12 mouse cellular contexts compared by ENCODE assay signal in the genomic region with DNA sequence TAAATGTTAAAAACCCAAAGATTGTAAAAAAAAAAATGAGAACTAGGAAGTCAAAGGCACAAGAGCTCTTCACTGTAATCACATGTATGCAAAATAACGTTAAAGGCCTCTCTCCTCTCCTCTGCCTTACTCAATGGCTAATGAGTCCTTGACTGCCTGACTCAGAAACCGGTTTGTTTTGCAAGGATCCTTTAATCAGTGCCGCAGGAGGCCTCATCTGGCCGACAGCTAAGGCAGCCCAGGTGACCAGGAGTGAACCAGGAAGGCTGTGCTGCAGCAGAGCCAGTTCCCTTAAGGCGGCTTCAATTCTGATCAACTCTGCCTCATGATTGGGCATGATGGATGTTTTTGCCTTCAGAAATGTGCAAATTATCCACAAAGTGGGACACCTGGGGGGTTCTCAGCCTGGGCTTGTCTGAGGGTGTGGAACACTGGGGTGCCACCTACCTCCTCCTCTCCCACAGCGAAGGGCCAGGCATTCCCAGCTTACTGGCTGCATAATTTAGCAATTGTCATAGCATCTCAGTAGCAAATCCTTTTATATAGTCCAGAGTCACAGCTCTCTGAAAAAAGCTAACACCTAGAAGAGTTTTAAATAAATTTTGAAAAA. TPM values are rescaled to one million over a fixed set of nuclear protein-coding genes. Genes with fewer than 3 reads are reported as not detected.
DNase-seq lines count a peak whose midpoint lies in the region; ATAC-seq and TF ChIP-seq lines count a peak whose summit lies in the region.
"Had no signal": no experiment of that assay in that cellular context is flagged by ENCODE, and none has a peak within 500 bp of the region (broad histone marks: within the 10 kb centered on the region; RNA-seq: fewer than 3 reads in every experiment).

No protein-coding gene starts in this region.

- WGBS in kidney, embryonic 16.5 days = 50% methylated on average over 6 of the region's 6 CpGs
- 47% methylated on average over 6 of the region's 6 CpGs for WGBS in kidney, embryonic 15.5 days
- WGBS in intestine, postnatal 0 days = 30% methylated on average over 6 of the region's 6 CpGs
- WGBS in midbrain, embryonic 14.5 days = 27% methylated on average over 6 of the region's 6 CpGs

- H3K4me2 ChIP-seq in kidney, embryonic 16.5 days (replicated peaks; ENCODE audit: low read depth, low read length) = no peak overlapping the region
- H3K4me2 ChIP-seq in kidney, embryonic 15.5 days = no peak overlapping the region
- H3K4me2 ChIP-seq in intestine, postnatal 0 days (replicated peaks; ENCODE audit: low read depth) = no peak overlapping the region
- no peak overlapping the region for H3K4me2 ChIP-seq in midbrain, embryonic 14.5 days (ENCODE audit: low read length)

- ATAC-seq in kidney, embryonic 16.5 days (ENCODE audit: low FRiP score, low TSS enrichment) = peak; percentile 41; the same call in 1 of the 2 replicates
- ATAC-seq in kidney, embryonic 15.5 days (replicated peaks; ENCODE audit: low FRiP score) = no peak
- peak; percentile 81 for ATAC-seq in intestine, postnatal 0 days
- ATAC-seq in midbrain, embryonic 14.5 days (ENCODE audit: low FRiP score, low TSS enrichment) = no peak
- ATAC-seq in erythroblast, adult 5-6 weeks (replicated peaks; ENCODE audit: low FRiP score, poor library complexity, severe bottlenecking) = no peak

- DNase-seq in midbrain, embryonic 14.5 days = peak; percentile 34
- DNase-seq in thymus, adult 18-20 months = no peak
- no peak for DNase-seq in heart, postnatal 25 days (ENCODE audit: low spot score)
- DNase-seq: cerebellum, adult 9-10 months; kidney, postnatal 10 days; liver, postnatal 0 days; right cerebral cortex, postnatal 4 days had no signal

- peaks cover 18% of the 10 kb centered on the region; the same call in 1 of the 2 replicates for H3K4me1 ChIP-seq in kidney, embryonic 16.5 days (ENCODE audit: insufficient read depth, low read length)
- peaks cover 22% of the 10 kb centered on the region; the same call in 1 of the 2 replicates for H3K4me1 ChIP-seq in kidney, embryonic 15.5 days
- H3K4me1 ChIP-seq in brown adipose tissue, adult 24 weeks (ENCODE audit: control insufficient read depth, insufficient read depth, insufficient read length, low read length) = peaks cover 45% of the 10 kb centered on the region
- peaks cover 14% of the 10 kb centered on the region for H3K4me1 ChIP-seq in intestine, postnatal 0 days (replicated peaks; ENCODE audit: control insufficient read depth, insufficient read depth, low read length)
- H3K4me1 ChIP-seq in midbrain, embryonic 14.5 days (ENCODE audit: control insufficient read depth, insufficient read depth, low read length) = 0 out of 2 replicates have a peak, but pooled peaks cover 3% of the 10 kb centered on the region

- no peak overlapping the region for H3K27ac ChIP-seq in kidney, embryonic 16.5 days (ENCODE audit: low read length)
- H3K27ac ChIP-seq in kidney, embryonic 15.5 days = no peak overlapping the region
- H3K27ac ChIP-seq in brown adipose tissue, adult 24 weeks (replicated peaks; ENCODE audit: low read depth, low read length) = peak overlapping the region; percentile 15
- H3K27ac ChIP-seq in intestine, postnatal 0 days (ENCODE audit: low read depth, low read length) = peak overlapping the region; percentile 43
- H3K27ac ChIP-seq in midbrain, embryonic 14.5 days (replicated peaks; ENCODE audit: low read depth, low read length) = 0 out of 2 replicates have a peak overlapping the region, but pooled peaks have one; percentile 27

- peaks cover 8% of the 10 kb centered on the region; the same call in 1 of the 2 replicates for H3K36me3 ChIP-seq in kidney, embryonic 16.5 days (ENCODE audit: insufficient read depth, low read length)
- peaks cover 14% of the 10 kb centered on the region; the same call in 1 of the 2 replicates for H3K36me3 ChIP-seq in kidney, embryonic 15.5 days
- H3K36me3 ChIP-seq in intestine, postnatal 0 days (ENCODE audit: control insufficient read depth, insufficient read depth) = peaks cover 9% of the 10 kb centered on the region; the same call in 1 of the 2 replicates
- H3K36me3 ChIP-seq in midbrain, embryonic 14.5 days (ENCODE audit: control insufficient read depth, insufficient read depth, low read length) = no peaks in the 10 kb centered on the region

- H3K27me3 ChIP-seq in kidney, embryonic 16.5 days (ENCODE audit: insufficient read depth, low read length) = no peaks in the 10 kb centered on the region
- no peaks in the 10 kb centered on the region for H3K27me3 ChIP-seq in kidney, embryonic 15.5 days
- no peaks in the 10 kb centered on the region for H3K27me3 ChIP-seq in intestine, postnatal 0 days (replicated peaks; ENCODE audit: control insufficient read depth, insufficient read depth, low read length)
- no peaks in the 10 kb centered on the region for H3K27me3 ChIP-seq in midbrain, embryonic 14.5 days (ENCODE audit: control insufficient read depth, insufficient read depth, low read length)

- no peaks in the 10 kb centered on the region for H3K9me3 ChIP-seq in kidney, embryonic 16.5 days (ENCODE audit: low read length)
- no peaks in the 10 kb centered on the region for H3K9me3 ChIP-seq in kidney, embryonic 15.5 days (replicated peaks)
- H3K9me3 ChIP-seq in intestine, postnatal 0 days (ENCODE audit: control insufficient read depth) = no peaks in the 10 kb centered on the region
- H3K9me3 ChIP-seq in midbrain, embryonic 14.5 days (ENCODE audit: control insufficient read depth, low read length) = no peaks in the 10 kb centered on the region

- TF ChIP-seq CTCF in intestine, postnatal 0 days (IDR thresholded peaks at IDR 0.05; ENCODE audit: low read depth) = no peak

- intact Hi-C loops in heart, postnatal 25 days (cut with DNase I) = no loop called here

- H3K9ac ChIP-seq in kidney, embryonic 16.5 days (replicated peaks; ENCODE audit: low read length) = no peak overlapping the region
- H3K9ac ChIP-seq in kidney, embryonic 15.5 days = no peak overlapping the region
- H3K9ac ChIP-seq in intestine, postnatal 0 days (ENCODE audit: low read depth, low read length) = no peak overlapping the region
- no peak overlapping the region for H3K9ac ChIP-seq in midbrain, embryonic 14.5 days (replicated peaks; ENCODE audit: low read length)
- H3K9ac ChIP-seq: liver, postnatal 0 days had no signal

- H3K4me3 ChIP-seq in kidney, embryonic 16.5 days (ENCODE audit: low read length) = no peak overlapping the region
- no peak overlapping the region for H3K4me3 ChIP-seq in kidney, embryonic 15.5 days (replicated peaks)
- H3K4me3 ChIP-seq in brown adipose tissue, adult 24 weeks (ENCODE audit: insufficient read depth, low read depth, low read length) = no peak overlapping the region
- no peak overlapping the region for H3K4me3 ChIP-seq in intestine, postnatal 0 days (ENCODE audit: low read depth, low read length)
- H3K4me3 ChIP-seq in midbrain, embryonic 14.5 days (replicated peaks; ENCODE audit: low read depth, low read length) = no peak overlapping the region

RNA-seq across cellular contexts. Expression of gene Mbnl2, which starts 43.0 kb away (rescaled TPM):
- polyA plus RNA-seq in kidney, embryonic 16.5 days (2015; fragmentation: Nextera tagmentation; extraction: Ambion mirVana) = 103 and 106 TPM in 2 replicates
- 91.4 and 91.7 TPM in 2 replicates for polyA plus RNA-seq in kidney, embryonic 15.5 days (2015; fragmentation: Nextera tagmentation; extraction: Ambion mirVana)
- 152 and 170 TPM in 2 replicates for polyA plus RNA-seq in brown adipose tissue, adult 24 weeks (2012; ENCODE audit: insufficient read depth, insufficient read length, missing spikeins)
- 94.4 and 99.0 TPM in 2 replicates for polyA plus RNA-seq in intestine, postnatal 0 days (2015; fragmentation: Nextera tagmentation; extraction: Ambion mirVana)
- 13.0 and 22.5 TPM in 2 replicates for polyA plus RNA-seq in midbrain, embryonic 14.5 days (2014; fragmentation: Nextera tagmentation; extraction: Ambion mirVana)
- 36.8 and 45.3 TPM in 2 replicates for total RNA-seq in erythroblast, adult 5-6 weeks (2015; ENCODE audit: low replicate concordance)
- 30.1 and 44.6 TPM in 2 replicates for total RNA-seq in erythroblast, adult 5-6 weeks (2017; ENCODE audit: low replicate concordance)
- total RNA-seq in heart, postnatal 25 days (2021) = 100 to 1,000 TPM; 234 to 252 TPM

Comparison
In these comparisons a context has a peak if more than half of its experiments do, and no peak if none do; other contexts are left out.
1. ATAC-seq: peak in kidney, embryonic 16.5 days (single experiment) and intestine, postnatal 0 days (single experiment); none in kidney, embryonic 15.5 days (single experiment), midbrain, embryonic 14.5 days (single experiment) and erythroblast, adult 5-6 weeks (single experiment).
2. H3K27ac ChIP-seq: peak in brown adipose tissue, adult 24 weeks (single experiment), intestine, postnatal 0 days (single experiment) and midbrain, embryonic 14.5 days (single experiment); none in kidney, embryonic 16.5 days (single experiment) and kidney, embryonic 15.5 days (single experiment).